Mouse (Mus musculus) liver, embryonic 12.5 days (tissue): ENCODE data around the gene Gm47985. TPM values are rescaled to one million over a fixed set of nuclear protein-coding genes. Genes with fewer than 3 reads are reported as not detected.

Source experiments
- ATAC-seq: fragments of 200-750 bp; cut with Nextera tagmentation; 2 replicates; pipeline ENCODE4 v1.8.0; 2017; ENCODE audit warnings: moderate number of reproducible peaks, mild to moderate bottlenecking, moderate library complexity
- H3K27ac ChIP-seq: fragments of 300-500 bp; sonication (generic); 2 replicates; pipeline ENCODE4 v1.5.1; 2016; ENCODE audit warnings: mild to moderate bottlenecking
- H3K27me3 ChIP-seq: fragments of 300-500 bp; sonication (generic); replicated peaks from 2 replicates; pipeline ENCODE4 v1.6.1; 2016; ENCODE audit warnings: mild to moderate bottlenecking, moderate library complexity
- H3K36me3 ChIP-seq: fragments of 300-500 bp; sonication (generic); 2 replicates; pipeline ENCODE4 v1.6.1; 2016; ENCODE audit warnings: mild to moderate bottlenecking, moderate library complexity
- H3K4me1 ChIP-seq: fragments of 300-500 bp; sonication (generic); 2 replicates; pipeline ENCODE4 v1.6.1; 2016
- H3K4me2 ChIP-seq: fragments of 300-500 bp; sonication (generic); 2 replicates; pipeline ENCODE4 v1.6.1; 2016; ENCODE audit warnings: mild to moderate bottlenecking, moderate library complexity
- H3K4me3 ChIP-seq: fragments of 300-500 bp; sonication (generic); 2 replicates; pipeline ENCODE4 v1.5.1; 2016; ENCODE audit warnings: mild to moderate bottlenecking, moderate library complexity
- H3K9ac ChIP-seq: fragments of 300-500 bp; sonication (generic); 2 replicates; pipeline ENCODE4 v1.6.1; 2016; ENCODE audit warnings: mild to moderate bottlenecking, moderate library complexity
- H3K9me3 ChIP-seq: fragments of 300-500 bp; sonication (generic); replicated peaks from 2 replicates; pipeline ENCODE4 v1.6.1; 2016; ENCODE audit warnings: mild to moderate bottlenecking, moderate library complexity
- WGBS: fragments of 180-500 bp; shearing (Covaris S2); methylation state at CpG from one replicate; pipeline ENCODE4 v1.1.7; 2016; ENCODE audit not compliant: insufficient replicate concordance; 5-methylcytosine and 5-hydroxymethylcytosine counted together
- polyA plus RNA-seq: library from polyadenylated mRNA; unstranded; fragments of >200 nt; fragmentation: Nextera tagmentation; extraction: Ambion mirVana; gene quantifications from 2 replicates; pipeline ENCODE4 v1.2.1, GENCODE M21; 2016

The Gm47985 gene
- polyA plus RNA-seq, 1 experiment from 2014 or later: 3.7 TPM

GRCm38 (mm10) chr1:151227506-151227905 lies 45.2 kb downstream of the Gm47985 start:
- H3K9me3 ChIP-seq: no peaks in the 10 kb centered on the region
- no peak overlapping the region for H3K9ac ChIP-seq
- no peak overlapping the region for H3K4me2 ChIP-seq
- no peaks in the 10 kb centered on the region; the same call in 1 of the 2 replicates for H3K27me3 ChIP-seq
- WGBS: 66% methylated on average over 8 of the region's 8 CpGs
- no peaks in the 10 kb centered on the region for H3K36me3 ChIP-seq
- H3K4me1 ChIP-seq: no peaks in the 10 kb centered on the region
- no peak overlapping the region for H3K4me3 ChIP-seq
- H3K27ac ChIP-seq: no peak overlapping the region
- no peak for ATAC-seq

DNA sequence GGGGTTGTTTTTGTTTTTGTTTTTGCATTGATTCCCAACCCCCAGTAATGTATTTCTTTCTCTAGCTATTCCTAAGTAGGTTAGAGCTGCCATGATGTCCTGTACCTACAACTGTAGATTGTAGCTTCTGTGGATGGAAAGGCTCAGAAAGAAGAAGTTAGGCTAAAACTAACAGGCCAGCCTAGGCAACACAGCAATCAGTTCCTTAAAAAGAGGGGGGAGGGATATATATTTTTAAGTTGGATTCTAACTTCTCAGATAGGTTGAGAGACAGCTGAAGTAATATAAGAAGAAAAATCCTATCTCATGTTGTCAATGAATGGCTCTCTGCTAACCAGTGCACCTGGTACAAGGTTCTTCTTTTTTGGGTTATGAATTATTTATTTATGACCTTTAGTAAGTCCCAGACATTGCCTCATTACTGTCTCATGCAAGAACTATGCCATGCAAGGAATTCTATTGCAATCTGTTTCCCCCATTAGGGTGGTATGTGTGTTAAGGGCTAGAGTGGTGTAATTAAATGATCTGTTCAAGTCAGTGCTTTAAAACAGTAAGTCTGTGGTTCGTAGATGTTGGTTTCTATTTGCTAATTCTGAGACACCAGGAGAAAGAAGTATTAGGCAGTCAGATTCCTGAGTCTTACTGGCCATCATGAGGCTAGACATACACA lies 46.1 kb downstream of the Gm47985 start:
- WGBS: 63% methylated on average over 1 of the region's 1 CpGs
- ATAC-seq: no peak
- H3K4me2 ChIP-seq: no peak overlapping the region

DNA sequence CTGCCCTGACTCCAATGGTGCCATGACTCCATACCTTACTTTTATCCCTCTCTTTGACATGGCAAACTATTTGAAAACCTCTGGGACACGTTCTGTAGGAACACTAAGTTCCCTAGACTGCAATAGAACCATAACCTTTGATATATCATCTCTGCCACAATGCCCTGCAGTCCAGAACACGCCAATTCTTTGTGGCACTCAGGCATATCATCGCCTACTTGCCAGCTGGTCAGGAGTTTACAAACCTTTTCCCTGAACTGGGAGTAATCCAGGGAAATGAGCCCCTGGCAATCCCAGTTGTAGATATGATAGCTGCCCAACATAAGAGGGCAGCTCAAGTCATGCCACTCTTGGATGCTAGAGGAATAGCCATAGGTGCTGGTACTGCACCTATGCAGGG lies 50.0 kb downstream of the Gm47985 start:
- Histone ChIP-seq H3K4me1 (no peaks in the 10 kb centered on the region), H3K36me3 (no peaks in the 10 kb centered on the region), H3K27me3 (0 out of 2 replicates have a peak, but pooled peaks cover 2% of the 10 kb centered on the region), H3K9ac (no peak overlapping the region), H3K4me2 (no peak overlapping the region), H3K4me3 (no peak overlapping the region), H3K9me3 (no peaks in the 10 kb centered on the region), H3K27ac (no peak overlapping the region)
- no peak for ATAC-seq
- 64% methylated on average over 3 of the region's 3 CpGs for WGBS

More for the DNA sequence above, 46.1 kb downstream of the Gm47985 start:
- Histone ChIP-seq H3K36me3 (no peaks in the 10 kb centered on the region), H3K4me3 (no peak overlapping the region), H3K27me3 (no peaks in the 10 kb centered on the region; the same call in 1 of the 2 replicates), H3K27ac (no peak overlapping the region), H3K9ac (no peak overlapping the region), H3K4me1 (no peaks in the 10 kb centered on the region), H3K9me3 (no peaks in the 10 kb centered on the region)

DNA sequence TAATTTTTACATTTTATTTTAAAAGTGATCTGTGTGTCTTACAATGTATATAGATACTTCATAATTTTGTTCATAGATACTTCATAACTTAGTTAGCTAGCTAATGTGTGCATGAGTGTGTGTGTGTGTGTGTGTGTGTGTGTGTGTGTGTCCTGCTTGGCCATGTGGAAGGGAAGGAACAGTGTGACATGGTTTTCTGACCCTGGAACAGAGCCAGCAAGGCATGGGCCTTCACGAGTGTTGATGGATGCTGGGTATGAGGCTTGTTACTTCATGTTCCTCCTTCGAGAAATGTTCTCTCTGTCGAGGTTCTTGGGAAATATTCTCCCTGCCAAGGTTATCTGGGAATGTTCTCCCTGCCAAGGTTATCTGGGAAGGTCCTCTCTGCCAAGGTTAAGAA lies 51.4 kb downstream of the Gm47985 start:
- Histone ChIP-seq H3K9me3 (no peaks in the 10 kb centered on the region), H3K36me3 (no peaks in the 10 kb centered on the region), H3K9ac (no peak overlapping the region), H3K27me3 (0 out of 2 replicates have a peak, but pooled peaks cover 2% of the 10 kb centered on the region), H3K4me2 (no peak overlapping the region), H3K4me1 (peaks cover 7% of the 10 kb centered on the region; the same call in 1 of the 2 replicates), H3K27ac (no peak overlapping the region), H3K4me3 (no peak overlapping the region)
- 57% methylated on average over 3 of the region's 3 CpGs for WGBS
- ATAC-seq: no peak

Other genes with a start within 250 kb of the Gm47985 start
- gene Hmcn1, start 189.1 kb upstream of the Gm47985 start, polyA plus RNA-seq: 4.8 and 5.3 TPM in 2 replicates
- 1.2 and 1.7 TPM in 2 replicates for gene Gm8947, start 9.8 kb downstream of the Gm47985 start, polyA plus RNA-seq
- 0.85 and 1.1 TPM in 2 replicates for gene Gm47995, start 15.9 kb downstream of the Gm47985 start, polyA plus RNA-seq
- 1.3 and 1.6 TPM in 2 replicates for gene 3110040M04Rik, start 21.6 kb downstream of the Gm47985 start, polyA plus RNA-seq
- gene Gm47996, start 27.6 kb downstream of the Gm47985 start, polyA plus RNA-seq: 0.35 and 0.83 TPM in 2 replicates
- gene Ivns1abp, start 161.9 kb downstream of the Gm47985 start, polyA plus RNA-seq: 140 and 141 TPM in 2 replicates
- gene Swt1, start 245.9 kb downstream of the Gm47985 start, polyA plus RNA-seq: 21.3 and 23.5 TPM in 2 replicates
- gene Trmt1l, start 246.0 kb downstream of the Gm47985 start, polyA plus RNA-seq: 29.7 and 31.6 TPM in 2 replicates